Mouse (Mus musculus): ENCODE results near the gene Olfr354.

Olfr354 gene

DNA sequence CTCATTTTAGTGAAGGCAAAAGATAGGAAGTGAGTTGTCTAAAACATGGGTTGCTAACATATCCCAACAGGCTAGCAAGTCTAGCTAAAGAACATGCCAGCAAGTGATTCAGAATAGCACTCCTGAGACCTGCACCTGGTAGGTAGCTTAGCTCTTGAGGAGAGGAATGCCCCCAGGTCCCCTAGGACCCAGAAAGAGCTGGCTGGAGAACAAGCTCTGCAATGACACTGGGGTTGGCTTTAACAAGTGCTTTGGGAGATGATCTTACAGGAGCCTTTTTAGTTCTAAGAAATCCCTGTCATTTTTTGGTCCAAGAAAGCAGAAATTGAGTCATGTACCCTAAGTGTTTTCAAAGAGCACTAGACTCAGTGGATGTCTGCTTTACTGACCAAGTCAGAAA, at the start of gene Olfr354:
Olfr354 (plus strand) TSS at position 301 of the 400 bp plus-strand sequence.
- DNase-seq (ENCODE audit: low read depth) = no peak

DNA sequence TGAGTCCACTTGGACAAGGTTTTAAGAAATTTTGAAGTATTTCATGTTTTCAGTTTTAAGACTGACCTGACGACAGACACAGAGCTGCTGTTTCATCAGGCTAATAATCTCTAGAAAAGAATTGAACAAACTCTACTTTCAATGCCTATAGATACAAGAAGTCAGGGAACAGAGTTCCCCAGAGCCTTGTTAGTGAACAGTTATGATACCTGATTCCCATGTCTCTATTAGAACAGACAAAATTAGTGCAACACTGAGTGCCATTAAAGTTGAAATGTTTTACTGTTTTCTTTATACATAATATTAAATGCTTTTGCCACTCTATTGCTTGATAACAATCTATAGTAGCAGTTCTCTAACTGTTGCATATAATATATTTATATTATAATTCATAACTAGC, 42.9 kb upstream of the Olfr354 start, which contains the start of gene Olfr351:
Olfr351 (minus strand) TSS at position 101 of the 400 bp plus-strand sequence.
- DNase-seq (ENCODE audit: low read depth) = no peak

DNA sequence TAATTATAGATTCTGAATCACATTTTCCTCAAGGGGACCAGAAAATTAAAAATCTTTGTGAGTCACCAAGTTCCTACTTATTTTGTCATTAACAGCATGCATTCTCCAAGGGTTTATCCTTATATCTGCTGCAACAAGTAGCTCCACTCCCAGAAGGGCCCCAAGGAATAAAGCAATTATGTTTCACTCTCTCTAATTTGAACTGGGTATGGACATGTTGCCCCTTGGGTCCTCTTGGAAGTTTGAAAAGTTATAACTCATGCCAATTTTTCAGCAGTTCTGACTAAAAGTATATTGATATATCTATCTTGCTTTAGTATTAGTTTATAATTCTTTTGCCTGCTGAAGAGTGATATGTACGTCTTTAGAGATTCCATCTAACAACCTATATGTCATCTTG, 37.3 kb upstream of the Olfr354 start, which contains the start of gene Olfr352:
Olfr352 (plus strand) TSS at position 301 of the 400 bp plus-strand sequence.
- no peak for DNase-seq (ENCODE audit: low read depth)

DNA sequence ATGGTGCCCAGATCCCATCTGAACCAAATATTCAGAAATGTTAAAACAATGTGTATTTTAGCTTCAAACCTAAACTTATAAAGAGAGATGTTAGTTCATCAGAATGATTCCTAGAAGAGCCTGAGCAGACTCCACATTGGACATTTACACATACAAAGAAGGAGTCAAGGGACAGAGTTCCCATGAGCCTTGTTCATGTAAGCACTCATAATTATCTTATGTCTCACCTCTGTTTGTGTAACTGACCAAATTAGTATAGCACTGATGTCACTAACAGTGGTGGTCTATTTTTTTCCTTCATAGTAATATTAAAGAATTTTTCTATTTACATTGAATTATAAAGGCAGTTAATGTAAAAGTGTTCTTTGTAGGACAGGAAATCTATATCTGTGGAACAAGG, 12.6 kb upstream of the Olfr354 start, which contains the start of gene Olfr353:
Olfr353 (minus strand) TSS at position 101 of the 400 bp plus-strand sequence.
- no peak for DNase-seq (ENCODE audit: low read depth)

DNA sequence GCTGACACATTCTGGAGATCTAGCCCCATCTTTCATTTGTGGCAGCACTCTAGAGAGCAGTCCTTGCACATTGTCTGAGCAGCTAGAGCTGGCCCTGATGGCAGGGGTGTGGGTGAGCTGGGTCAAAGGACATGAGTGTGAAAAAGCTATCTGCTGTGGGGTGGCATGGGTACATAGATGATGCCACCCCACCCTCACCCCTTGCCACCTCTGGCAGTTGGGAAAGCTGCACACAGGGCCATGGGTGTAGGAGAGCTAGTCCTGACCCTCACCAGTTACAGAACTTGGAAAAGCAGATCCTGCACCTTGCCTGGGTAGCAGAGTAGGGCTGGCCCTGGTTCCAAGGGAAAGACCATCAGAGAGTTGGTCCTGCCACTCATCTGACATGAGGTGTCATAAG, 8.4 kb upstream of the Olfr354 start:
- no peak for DNase-seq (ENCODE audit: low read depth)

DNA sequence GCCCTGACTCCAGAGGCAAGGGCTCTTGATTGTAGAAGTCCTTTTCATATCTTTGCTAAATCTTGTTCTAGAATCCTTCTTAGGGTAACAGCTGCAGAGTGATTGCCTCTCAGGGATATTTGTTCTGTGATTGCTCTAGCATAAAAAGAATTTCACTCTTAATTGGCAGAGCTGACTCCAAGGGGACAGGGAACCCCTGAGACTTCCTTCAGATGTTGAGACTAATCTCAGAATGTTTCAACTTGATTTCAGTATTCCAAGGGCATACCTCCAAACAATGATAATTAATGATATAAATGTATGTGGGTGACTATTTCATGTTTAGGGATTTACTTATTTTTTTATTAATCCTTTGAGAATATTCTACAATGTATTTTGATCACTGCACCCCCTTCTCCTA, 23.3 kb downstream of the Olfr354 start, which contains the start of gene Olfr355:
Olfr355 (minus strand) TSS at position 101 of the 400 bp plus-strand sequence.
- no peak for DNase-seq (ENCODE audit: low read depth)

DNA sequence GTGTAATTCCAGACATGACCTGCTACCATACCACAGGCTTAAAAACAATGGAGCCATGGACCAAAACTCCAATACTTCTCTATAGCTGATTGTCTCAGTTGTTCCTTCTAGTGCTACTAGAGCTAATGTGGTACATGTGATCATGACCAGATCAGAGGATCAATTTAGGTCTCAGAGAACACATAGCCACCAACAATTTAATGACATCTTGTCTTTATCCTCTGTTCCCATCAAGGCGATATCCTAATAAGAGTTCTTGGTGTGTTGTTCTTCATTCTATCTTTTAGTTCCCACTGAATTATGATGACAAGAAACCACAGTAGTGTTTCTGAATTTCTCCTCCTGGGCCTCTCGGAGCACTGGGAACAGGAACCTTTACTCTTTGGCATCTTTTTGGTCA, 31.3 kb downstream of the Olfr354 start, which contains the start of gene Olfr356:
Olfr356 (plus strand) TSS at position 301 of the 400 bp plus-strand sequence.
- DNase-seq (ENCODE audit: low read depth) = no peak

Measured in induced T-regulatory cell, adult 2 months (primary cell).